Mouse (Mus musculus): ENCODE data around the gene Kremen2. TPM values are rescaled to one million over a fixed set of nuclear protein-coding genes. Genes with fewer than 3 reads are reported as not detected.

The Kremen2 gene
- total RNA-seq, 4 experiments from 2014 or later: not detected

GRCm38 (mm10) chr17:23737493-23738445 is 7.9 kb downstream of the Kremen2 start:
- DNase-seq (ENCODE audit: low spot score in 2 of 2): no peak

- no peak for DNase-seq (ENCODE audit: low spot score in 2 of 2)
These were observed 11.3 kb downstream of the Kremen2 start for GRCm38 (mm10) chr17:23734341-23734740.

DNA sequence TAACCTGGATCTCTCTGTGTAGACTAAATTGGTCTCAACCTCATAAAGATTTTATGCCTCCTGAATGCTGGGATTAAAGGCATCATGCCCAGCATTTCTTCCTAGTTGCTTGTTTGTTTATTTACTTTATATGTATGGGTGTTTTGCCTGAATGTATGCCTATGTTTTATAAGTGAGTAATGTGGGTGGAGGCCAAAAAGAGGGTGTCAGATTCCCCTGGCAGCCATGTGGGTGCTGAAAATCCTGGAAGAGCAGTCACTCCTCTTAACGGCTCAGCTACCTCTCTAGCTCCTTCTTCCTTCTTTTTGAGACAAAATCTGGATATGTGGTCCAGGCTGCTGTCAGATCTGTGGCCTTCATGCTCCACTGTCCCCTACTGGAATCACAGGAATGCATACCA is 15.2 kb downstream of the Kremen2 start:
- DNase-seq (ENCODE audit: low spot score in 2 of 2): no peak

DNA sequence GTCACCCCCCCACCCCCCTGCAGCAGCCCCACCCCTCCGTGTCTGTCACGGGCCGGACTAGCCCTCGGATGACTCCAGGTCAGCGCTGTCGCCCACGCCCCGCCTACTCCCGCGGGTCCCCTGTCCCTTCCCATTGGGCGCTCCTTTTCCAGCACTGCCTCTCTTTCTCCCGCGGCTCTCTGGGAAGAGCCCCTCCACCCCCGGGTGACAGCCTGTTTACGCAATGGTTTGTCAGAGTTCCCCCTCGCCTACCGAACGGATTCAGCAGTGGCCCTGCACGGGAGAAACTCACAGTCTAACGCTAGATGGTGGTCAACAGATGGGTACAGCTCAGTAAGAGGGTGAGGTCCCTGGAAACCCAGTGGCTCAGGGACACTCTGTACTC is 18.9 kb downstream of the Kremen2 start:
- peak; percentile 67 to 78 for DNase-seq (ENCODE audit: low spot score in 2 of 2)

DNA sequence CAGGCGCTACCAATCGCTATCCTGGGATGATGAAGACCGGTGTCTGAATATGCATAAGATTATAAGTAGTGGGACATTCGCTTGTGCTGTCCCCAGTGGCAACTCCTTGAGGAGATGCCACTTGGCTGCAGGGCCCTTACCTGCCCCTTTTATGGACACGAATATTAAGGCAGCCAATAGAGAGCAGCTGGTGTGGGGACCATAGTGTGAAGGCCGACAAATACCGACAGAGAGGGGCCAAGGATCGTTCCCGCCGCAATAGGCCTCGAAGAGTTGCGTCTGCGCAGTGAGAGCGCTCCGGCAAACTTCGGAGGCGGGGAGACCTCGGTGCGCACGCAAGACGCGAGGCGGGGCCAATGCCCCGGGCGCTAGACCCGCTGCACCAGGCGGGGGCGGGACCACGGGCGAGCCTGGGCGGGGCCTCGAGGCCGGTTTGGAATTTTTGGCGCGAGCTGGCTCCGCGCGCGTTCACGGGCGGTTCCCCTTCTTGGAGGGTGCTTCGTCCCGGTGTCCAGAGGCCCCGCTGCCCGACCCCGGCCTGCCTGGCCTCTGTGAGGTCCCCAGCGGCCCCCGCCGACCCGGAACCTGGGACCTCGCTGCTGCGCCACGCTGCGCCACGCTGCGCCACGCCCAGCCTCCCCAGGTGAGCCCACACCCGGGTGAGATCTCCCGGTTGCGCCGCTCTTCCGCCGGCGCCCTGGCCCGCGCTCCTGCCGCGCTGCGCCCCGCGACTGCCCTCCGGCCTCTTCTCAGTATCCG is 19.5 kb downstream of the Kremen2 start, which contains the start of gene Pkmyt1:
Gene Pkmyt1 (plus strand): TSS at position 338 of the 759 bp plus-strand sequence.
- peak; percentile 88 to 91 for DNase-seq (ENCODE audit: low spot score in 2 of 2)

DNA sequence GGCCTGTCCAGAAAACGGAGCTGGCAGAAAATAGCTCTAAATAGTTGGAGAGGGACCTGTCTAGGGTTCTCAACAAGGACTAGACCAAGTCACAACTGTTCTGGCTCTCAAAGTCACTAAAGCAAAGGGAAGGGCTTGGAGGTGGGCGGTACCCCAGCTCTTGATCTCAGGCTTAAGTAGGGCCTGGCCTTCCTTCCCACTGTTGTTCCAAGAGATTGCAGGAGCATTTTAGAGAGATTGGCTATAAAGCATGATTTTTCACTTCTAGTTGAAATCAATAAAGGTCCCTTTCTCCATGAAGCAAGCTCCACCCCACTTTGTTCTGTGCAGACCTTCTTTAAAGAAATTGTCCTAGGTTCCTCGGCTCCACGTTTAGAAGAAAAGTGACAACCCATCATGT is 20.2 kb downstream of the Kremen2 start:
- no peak for DNase-seq (ENCODE audit: low spot score in 2 of 2)

DNA sequence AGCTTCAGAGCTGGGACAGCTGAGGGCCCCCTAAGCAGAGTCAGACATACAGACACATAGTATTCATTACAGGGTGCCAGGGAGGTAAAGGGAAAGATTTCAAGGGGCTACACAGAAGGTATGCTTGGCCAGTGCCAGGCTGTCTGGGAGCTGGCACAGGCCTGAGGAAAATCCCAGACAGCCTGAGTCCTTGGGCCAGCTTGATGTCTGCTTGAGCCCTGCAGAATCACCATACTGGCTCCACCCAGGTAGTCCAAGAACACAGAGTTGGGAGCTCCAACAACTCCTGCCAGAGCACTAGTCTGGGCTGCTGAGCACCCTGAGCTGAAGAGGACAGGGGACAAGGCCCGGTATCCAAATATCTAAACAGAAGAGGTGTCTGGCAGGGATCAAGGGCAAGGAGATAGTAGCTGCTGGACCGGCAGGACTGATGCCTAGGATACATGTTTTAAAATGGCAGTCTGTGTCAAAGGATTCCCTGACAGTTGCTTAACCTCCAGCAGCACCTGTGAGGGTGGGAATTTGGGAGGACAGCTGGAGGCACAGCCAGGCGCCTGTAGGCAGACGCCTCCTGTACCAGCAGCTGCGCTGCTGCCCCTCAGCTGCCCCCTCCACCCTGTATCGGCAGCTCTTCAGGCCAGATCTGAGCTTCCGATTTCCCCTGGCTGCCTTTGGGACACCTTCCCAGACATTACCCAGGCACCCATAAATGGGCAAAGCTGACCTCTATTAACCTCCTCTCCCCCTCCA is 23.1 kb downstream of the Kremen2 start, which contains the start of gene 1520401A03Rik:
Gene 1520401A03Rik (minus strand): TSS at position 408 of the 750 bp plus-strand sequence.
- DNase-seq (ENCODE audit: low spot score in 2 of 2): no peak

GRCm38 (mm10) chr17:23721886-23722285 is 23.7 kb downstream of the Kremen2 start:
- no peak for DNase-seq (ENCODE audit: low spot score in 2 of 2)

- no peak for DNase-seq (ENCODE audit: low spot score in 2 of 2)
These were observed 26.2 kb downstream of the Kremen2 start for GRCm38 (mm10) chr17:23719455-23719854.

- DNase-seq (ENCODE audit: low spot score in 2 of 2): no peak
These were observed 28.6 kb downstream of the Kremen2 start for GRCm38 (mm10) chr17:23717003-23717402.

GRCm38 (mm10) chr17:23706212-23706611 is 39.4 kb downstream of the Kremen2 start:
- peak; percentile 40 to 59 for DNase-seq (ENCODE audit: low spot score in 2 of 2)

DNA sequence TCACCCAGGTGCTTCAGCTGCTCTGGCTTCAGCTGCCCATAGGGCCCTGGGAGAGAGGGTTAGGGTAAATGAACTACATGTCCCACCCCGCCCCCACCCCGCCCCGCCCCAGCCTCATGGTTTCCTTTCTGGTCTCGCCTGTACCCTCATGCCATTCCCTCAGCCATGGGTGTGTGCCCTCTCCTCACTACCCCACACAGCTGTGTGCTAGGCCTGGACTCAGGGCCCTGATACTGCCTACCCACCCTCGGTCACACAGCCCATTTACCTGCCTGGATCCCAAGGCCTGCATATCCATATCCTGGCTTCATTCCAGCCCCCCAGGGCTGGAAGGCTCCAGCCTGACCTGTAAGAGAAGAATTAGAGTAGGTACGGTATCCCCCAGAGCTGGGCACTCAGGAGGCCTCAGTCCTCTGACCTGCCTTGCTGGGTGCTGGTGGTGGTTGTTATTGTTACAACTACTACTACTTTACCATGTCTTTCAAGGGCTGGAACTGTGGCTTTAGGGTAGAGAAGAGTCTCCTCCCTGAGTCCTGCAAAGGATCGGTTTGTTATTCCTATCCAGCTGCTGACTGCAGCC is 40.0 kb downstream of the Kremen2 start:
- no peak for DNase-seq (ENCODE audit: low spot score in 2 of 2)

DNA sequence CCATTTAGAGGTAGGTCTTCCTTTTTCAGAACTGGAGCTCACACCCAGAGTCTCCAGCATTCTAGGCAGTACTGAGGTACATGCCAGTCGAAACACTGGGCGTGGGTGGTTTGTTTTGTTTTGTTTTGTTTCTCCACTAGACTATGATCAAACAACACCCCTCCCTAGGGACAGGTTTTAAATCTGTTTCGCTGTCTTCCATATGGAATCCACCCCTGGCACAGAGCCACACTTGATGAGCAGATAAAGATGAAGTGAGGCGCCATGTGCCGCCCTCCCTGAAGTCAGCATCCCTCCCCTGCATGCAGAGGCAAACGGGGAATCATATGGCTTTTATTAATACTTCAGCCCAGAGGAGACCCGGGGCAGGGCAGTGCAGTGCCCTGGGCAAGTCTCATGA is 40.9 kb downstream of the Kremen2 start:
- DNase-seq (ENCODE audit: low spot score in 2 of 2): no peak

DNA sequence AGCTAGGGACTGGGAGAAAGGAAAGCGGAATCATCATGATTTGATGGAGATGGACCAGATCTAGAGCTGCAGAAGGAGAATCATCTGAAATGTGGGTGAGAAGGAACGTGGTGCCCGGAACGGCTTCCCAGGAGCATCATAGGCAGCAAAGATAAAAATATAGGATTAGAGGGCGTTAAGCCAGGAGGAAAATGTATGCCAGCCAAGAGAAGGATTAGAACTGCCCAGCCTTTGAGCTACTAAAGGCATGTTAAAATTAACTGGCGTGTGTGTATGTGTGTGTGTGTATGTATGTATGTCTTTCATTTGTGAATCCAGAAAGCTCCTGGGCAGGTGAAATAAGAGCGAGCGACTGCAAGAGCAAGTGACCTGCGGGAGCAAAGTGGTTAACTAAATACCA is 42.3 kb downstream of the Kremen2 start:
- no peak for DNase-seq (ENCODE audit: low spot score in 2 of 2)

GRCm38 (mm10) chr17:23700079-23700478 is 45.6 kb downstream of the Kremen2 start:
- DNase-seq (ENCODE audit: low spot score in 2 of 2): peak; percentile 82 to 88

GRCm38 (mm10) chr17:23699131-23700077 is 46.2 kb downstream of the Kremen2 start:
- peak in 1 of 2 experiments; percentile 57 for DNase-seq (ENCODE audit: low spot score in 2 of 2)

- DNase-seq (ENCODE audit: low spot score in 2 of 2): no peak
These were observed 49.8 kb downstream of the Kremen2 start for GRCm38 (mm10) chr17:23695801-23696200.

- no peak for DNase-seq (ENCODE audit: low spot score in 2 of 2)
These were observed 51.1 kb downstream of the Kremen2 start for GRCm38 (mm10) chr17:23694491-23694890.
